Mouse (Mus musculus) thymus, postnatal 14 days (tissue): ENCODE results near the gene Atf7.
A peak's percentile ranks its signal among the peaks of the same experiment; 100 is the strongest.
"Not testable (repeated sequence)": the region's sequence is repeated elsewhere in the genome, so short reads cannot be mapped to it uniquely, and the experiment has no call there.

ENCODE experiments used
- DNase-seq: peaks from one replicate; pipeline ENCODE4 v3.0.0; 2021

The Atf7 gene

DNA sequence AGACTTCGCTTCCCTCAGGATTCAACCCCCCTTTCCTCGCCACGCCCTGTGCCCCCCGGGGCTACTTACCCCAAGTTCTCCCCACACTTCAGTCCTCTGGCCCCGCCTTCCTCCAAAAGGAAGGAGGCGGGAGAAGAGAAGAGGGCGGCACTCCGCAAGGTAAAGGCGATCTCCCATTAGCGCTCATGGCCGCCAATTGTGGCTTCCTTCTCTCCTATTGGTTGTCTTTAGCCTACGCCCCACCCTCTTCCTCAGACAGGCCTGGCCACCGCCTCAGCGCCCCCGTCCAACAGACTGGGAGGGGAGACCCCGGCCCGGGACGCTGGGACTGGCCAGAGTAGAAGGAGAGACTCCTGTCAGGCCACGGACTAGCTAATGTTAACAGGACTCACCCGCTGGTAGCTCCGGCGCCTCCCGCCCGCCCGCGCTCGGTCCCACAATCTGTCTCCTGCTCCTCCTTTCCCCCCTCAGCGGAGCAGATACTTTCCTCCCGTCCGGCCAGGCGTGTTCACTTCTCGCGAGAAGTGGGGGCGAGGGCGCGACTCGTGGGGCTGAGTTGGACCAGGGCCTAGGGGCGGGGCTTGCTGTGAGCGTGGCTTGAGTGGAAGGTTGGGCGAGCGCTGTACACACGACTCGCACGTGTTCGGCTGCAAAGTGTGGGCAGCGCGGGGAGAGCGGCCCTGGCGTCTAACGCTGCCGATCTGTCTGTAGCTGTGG, at the start of gene Atf7, which contains the start of gene Gm28047:
Gene Atf7 (minus strand): TSS at position 495 of the 717 bp plus-strand sequence.
Gene Gm28047 (minus strand): TSS at position 98 of the 717 bp plus-strand sequence.
- DNase-seq, result peak; percentile 100

DNA sequence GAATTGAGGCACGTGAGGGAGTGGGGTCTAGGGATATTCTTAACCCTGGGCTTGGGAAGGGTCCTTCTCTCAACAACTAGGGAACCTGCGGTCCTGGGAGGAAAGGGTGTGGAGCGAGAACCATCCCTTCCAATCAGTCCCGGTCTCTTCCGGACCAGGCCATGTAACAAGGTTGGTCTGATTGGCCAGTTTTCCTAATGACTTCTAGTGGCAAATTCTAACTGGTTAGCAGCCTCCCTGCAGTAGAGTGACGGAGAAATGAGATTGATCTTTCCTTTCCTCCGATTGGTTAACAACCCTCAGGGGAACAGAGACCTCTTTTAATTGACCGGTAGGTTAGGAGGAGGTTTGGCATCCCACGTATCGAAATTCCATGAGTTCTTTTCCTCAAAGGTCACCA, 48.3 kb upstream of the Atf7 start:
- no peak for DNase-seq

DNA sequence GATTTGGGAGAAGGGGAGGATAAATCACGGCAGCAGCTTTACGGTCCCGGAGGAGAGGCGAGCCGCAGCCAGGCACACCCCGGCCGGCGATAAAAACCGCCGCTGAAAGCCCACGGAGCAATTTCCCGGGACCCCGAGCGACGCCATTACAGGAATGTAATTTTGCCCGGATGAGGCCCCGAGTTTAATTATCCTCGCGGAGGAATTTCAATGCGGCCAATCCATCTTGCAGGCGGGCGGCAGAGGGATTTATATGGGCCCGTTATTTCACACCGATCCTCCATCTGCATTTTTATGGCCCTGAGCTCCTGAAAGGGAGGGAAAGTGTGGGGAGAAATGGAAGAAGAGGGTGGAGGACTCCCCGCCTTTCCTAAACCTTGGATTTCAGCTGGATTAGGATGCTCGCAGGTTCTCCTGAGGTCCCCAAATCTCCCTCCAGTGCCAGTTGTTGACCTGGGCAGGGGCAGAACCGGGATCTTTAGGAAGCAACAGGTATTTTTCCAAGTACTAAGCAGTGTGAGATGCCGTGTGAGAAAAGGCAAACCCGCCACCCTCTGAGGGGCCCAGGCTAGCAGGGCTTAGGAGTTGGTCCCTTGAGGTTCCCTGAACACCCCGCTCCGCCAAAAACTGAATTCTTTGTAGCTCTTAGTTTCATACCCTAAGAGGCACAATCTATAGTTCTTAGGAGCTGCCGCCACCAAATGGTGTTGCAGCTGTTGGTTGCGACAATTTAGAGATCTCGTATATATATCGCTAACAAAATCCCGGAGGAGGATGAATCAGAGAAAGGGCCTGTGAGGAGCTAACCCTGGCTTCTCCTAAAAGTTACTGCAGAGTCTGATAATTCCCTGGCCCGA, 47.2 kb upstream of the Atf7 start, which contains the start of gene Atp5g2:
Gene Atp5g2 (minus strand): TSS at position 138 of the 857 bp plus-strand sequence.
- DNase-seq, result peak; percentile 21

DNA sequence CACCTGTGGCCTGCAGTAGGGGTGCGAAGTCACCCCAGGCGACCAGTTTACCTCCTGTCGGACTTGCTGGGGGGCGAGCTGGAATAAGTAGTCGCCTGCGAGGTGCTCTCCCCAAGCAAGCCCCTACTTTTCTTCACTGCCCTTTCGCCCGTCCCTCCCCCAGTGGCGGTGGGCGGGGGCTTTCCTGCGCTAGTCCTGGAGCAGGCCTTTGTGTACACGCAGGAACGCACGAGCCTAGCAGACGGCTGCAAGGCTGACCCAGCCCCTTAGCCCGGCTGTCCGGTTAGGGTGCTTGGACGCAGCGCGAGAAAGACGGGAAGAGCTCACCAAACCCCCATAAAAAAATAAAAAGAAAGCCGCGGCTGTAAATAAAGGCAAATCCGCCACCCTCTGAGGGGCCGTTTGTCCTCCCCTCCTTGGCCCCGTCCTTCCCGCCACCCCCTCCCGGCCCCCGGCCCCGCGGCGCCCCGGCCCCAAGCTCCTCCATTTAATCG, 46.5 kb upstream of the Atf7 start:
- peak; percentile 70 for DNase-seq

DNA sequence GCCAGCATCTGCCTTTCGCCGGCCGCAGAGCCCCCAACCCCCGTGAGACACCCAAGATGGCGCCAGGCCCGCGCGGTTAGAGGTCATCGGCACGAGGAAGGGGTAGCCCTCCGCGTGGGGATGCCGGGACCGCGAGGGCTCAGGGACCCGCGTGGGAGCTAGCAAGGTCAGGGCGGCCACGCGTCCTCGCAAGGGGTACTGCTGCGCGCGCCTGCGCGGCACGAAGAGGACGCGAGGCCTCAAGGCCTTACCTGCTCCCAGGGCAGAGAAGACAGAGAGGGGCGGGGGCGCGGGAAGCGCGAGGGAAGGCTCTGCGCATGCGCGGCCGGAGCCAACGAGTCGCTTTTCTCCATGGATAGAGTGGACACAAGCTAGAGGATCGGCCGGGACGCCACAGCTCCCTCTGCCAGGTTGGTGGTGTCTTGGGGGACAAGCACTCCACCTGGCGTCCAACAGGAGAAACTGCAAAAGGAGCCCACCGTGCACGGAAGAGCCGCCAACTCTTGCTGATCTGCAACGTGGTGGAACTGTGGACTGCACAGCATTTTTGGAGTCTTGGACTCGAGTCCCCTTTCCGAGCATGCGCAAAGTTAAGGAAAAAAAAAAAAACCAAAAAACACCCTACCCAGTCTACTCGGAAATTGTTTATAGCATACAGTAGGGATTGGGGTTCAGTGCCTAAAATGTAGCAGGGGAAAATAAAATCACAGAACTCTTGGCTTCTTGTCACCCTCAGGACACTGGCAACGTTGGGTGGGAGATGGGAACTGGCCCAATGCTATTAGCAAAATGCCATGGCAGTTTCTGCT, 45.7 kb upstream of the Atf7 start:
- DNase-seq, result peak; percentile 98

DNA sequence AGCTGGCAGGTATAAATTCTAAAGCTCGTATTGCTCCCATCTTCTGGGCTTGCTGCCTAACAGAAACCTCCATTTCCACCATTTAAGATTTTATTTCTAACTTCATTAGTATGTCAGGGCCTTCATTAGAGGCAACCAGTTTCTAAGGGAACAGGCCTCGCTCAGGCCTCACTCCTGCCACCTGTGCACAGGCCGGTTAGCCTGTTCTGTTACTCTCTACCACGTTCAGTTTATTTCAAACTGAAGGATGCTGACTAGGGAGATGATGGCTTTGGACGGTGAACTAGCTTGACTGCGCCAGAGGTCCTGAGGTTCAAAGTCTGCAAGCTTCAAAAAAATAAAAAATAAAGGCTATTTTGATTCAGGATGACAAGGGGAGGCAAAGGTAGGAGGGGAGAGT, 45.0 kb upstream of the Atf7 start:
- no peak for DNase-seq

DNA sequence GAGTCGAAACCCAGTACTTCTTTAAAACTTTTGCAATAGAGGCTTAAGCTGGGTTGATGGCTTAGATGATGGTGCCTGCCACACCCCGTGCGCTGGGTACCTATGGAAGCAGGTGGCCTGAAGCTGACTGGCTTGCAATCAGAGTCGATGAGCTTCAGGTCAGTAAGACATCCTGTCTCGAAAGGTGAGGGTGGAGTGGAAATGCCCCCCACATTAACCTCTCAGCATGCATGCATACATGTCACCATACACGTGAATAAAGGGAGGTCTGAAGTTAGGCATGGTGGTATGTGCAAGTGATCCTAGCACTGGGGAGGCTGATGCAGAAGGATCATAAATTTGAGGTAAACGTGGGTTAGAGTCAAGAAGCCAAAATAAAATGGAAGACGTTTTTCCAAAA, 44.3 kb upstream of the Atf7 start:
- DNase-seq, result peak; percentile 4

DNA sequence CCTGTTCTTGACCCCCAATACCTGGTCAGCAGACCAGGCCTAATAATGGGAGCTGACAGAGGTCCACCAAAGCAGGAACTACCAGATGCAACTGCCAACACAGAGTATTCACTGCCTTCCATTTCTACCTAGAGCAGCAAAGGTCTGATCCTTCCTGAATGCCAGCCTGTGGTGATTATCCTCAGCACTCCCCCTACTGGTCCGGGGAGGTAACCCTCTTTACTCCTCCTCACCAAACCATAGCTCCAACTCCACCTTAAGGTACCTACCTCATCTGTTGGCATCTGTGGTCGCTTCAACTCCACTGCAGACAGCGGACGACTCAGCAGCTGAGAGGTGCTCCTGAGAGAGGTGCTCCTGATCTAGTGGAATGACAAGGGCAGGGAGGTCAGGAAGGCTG, 40.2 kb upstream of the Atf7 start:
- DNase-seq, result peak; percentile 72

DNA sequence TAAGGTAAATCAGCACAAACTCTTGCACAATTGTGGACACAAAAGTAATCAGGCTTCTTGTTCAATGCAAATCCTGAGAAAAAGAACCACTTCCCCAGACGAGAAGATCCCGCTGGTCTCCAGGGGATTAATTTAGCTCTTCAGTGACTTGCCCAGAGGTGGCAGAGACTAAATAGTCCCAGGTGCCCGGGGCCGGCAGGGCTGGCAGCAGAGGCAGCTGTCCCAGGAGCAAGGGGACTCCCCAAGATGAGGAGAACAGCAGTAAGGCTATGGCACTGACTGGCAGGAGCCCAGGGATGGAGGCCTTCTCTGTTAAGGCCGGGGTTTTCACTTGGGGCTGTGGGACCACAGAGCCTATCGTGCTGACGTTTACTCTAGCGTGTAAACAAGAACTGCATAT, 38.6 kb upstream of the Atf7 start:
- DNase-seq, result no peak

DNA sequence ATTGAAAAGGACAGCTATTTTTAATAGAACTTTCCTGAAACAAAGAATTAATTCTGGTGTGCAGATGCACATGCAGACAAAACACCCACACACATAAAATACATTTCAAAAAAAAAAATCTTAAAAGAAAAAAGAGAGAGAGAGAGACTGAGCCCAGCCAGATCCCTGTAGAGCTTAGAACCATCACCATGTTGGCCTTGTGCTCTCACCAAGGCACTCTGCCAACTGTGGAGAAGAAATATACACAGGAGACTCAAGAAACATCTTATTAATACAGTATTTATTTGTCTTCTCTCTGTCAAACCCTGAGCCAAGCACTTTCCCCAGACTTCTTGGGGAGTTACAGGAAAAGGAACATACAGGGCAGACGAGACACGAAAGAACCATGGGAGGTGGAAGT, 37.3 kb upstream of the Atf7 start:
- not testable (repeated sequence) for DNase-seq

DNA sequence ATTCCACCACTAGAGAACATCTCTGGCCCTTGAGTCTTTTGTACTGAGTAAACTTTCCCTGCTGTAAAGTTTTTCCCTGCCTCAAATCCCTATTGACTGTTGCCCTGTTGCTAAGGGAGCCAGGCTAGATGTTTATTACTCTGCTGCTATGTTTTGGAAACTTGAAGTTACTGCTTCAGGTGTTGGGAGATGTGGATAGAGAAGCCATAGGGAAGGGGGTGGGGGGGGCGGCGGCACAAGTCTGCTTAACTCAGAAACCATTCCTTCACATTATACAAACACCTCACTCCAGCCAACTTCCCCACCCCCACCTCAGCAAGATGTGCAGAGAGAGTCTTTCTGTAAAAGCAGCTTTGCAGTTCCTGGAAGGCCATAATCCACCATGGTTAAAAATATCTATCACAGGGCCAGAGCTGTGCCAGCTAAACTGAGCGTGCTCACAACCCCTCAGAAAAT, 32.7 kb upstream of the Atf7 start:
- DNase-seq, result no peak

DNA sequence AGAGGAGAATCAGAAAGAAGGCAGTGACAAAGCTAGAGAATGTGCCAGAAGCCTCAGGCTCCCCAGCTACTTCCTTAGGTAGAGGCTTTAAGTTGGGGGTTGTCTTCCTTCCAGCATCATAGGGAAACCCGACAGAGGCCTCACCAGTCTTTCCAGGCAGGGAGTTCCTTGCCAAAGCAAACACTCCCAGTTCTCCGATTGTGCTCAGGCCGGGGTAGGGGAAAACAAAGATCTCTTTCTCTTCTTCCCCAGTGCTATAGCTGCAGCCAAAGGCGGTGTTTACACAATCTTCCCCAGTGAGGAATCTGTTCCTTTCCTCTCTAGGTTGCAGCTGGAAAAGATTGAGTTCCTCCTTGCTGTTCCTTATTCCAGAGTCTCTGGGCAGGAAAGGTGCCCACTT, 31.4 kb upstream of the Atf7 start:
- DNase-seq, result no peak

DNA sequence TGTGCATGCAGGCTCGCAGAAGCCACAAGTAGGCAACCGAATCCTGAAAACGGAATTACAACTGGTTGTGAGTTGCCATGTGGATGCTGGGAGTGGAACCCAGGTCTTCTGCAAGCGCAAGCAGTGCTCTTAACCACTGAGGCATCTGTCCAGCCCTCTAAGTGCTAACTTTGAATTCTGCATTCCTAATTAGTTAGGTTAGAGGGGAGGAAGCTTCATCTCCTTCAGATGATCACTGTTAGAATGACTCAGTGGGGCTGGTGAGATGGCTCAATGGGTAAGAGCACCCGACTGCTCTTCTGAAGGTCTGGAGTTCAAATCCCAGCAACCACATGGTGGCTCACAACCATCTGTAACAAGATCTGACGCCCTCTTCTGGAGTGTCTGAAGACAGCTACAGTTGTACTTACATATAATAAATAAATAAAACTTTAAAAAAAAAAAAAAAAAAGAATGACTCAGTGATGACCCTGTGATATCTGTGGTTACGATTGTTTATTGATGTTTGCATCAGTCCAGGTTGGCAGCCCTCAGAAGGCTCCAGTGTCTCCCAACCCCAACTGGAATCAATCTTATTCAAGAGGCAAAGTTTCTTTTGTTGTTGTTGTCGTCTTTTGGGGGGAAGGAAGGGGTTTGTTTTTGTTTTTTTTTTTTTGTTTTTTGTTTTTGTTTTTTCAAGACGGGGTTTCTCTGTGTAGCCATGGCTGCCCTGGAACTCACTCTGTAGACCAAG, 26.8 kb upstream of the Atf7 start:
- not testable (repeated sequence) for DNase-seq

DNA sequence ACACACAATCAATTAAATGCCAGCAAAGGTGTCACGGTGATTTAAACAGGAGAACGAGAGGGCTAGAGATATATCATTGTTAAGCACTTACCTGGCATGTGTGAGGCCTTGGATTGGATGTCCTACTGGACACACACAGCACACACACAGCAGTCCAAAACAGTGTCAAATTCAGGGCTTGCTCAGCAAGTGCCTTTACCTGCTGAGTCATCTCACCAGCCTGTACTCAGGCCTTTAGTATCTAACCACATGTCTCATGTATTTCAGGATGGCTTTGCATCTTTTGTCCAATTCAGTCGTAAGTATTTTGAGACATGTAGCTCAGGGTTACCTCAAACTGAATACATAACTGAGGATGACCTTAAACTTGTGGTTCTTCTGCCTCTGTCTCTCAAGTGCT, 25.8 kb upstream of the Atf7 start:
- no peak for DNase-seq

DNA sequence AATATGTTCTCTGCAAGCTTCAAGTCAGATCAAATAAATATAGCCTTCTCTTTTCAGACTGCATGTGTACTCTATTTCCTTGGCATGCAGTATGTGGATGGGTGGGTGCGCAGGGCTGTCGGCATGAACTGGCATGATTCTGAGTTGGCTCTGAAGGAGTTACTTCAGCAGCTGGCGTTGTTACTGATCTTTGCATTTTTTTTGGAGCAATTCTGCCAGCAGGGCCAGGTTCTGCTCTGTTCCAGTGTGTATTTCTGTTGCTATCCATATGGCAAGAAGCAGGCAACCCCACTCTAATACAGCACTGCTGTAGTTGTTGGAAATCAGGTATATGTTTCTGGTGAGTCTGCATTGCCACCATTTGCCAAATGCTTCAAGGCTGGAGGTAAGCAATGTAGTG, 10.6 kb upstream of the Atf7 start:
- no peak for DNase-seq

DNA sequence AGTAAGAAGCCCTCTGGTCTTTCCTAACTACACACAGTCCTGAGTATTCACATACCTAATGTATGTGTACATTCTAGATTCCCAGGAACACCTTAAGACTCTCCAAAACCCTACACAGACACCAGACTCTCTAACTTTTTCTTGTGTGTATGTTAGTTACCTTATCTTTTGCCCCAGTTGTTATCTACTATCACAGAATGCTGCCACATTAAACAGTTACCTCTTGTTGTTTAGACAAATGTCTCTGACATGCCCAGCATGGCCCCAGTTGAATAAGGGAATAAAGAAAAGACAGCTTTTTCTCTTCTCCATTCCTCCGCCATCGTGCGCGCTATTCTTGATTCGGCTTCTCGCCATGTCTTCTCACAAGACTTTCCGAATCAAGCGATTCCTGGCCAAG, 9.4 kb upstream of the Atf7 start:
- no peak for DNase-seq

DNA sequence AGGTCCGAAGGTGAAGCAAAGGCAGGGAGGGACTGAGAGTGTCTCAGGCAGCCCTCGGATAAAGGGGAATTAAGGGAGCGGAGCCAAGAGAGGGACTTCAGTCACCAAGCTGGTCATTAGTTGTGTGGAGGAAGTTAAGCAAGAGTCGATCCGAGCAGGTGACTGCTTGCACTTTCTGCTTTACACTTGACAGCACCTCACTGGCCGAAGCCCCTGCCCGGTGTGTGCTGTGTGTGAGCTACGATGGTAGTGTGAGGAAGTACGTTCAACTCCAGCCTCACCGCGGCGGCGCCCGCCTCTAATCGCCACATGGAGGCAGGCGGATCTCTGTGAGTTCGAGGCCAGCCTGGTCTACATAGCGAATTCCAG, 407 bp upstream of the Atf7 start:
- DNase-seq, result peak; percentile 64

DNA sequence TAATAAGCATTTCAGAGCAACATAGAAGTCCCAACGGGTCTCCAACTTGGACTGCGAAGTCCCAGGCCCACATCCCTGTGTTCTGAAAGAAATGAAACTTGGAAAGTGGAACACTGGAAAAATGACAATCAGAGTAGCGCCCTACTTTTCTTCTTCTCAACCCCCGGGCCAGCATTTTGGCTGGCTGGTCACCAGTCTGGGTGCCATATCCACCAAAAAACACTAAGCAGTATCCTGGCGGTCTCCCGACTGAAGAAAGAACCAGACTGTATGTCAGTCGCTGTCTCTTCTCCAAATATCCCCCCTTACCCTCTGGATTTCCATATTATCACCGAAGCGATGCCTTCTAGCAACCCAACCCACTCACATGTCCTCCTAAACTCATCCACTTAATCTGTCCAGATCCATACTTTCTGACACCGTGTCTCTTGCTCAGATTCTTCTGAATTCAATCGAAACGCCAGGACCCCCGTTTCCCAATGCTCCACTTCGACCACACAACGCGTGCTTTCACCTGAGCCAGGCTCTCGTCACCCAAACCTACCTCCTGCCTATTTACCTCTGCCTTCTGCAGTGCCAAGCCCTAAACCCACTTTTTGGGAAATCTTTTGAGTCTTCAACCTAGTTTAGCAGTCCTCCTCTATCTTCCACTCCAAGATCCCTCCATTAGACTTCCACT, 834 bp downstream of the Atf7 start:
- peak; percentile 5 for DNase-seq

DNA sequence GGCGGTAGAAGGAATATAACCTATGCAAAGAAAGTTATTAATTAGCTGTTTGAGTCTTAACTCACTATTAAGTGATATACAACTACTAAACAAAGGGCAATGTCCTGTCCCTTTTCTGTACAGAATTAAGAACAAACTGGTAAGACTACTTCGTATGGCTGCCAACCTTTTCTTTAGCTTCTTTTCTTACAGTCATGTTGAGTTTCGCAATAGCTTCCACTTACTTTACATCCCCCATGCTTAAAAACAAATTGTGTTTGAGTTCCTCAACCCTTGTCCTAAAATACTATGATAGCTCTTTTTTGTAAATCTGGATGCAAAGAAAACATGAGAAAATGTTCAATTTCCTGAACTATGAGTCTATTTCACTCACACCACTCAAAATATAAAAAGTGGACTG, 2.1 kb downstream of the Atf7 start:
- DNase-seq, result no peak

DNA sequence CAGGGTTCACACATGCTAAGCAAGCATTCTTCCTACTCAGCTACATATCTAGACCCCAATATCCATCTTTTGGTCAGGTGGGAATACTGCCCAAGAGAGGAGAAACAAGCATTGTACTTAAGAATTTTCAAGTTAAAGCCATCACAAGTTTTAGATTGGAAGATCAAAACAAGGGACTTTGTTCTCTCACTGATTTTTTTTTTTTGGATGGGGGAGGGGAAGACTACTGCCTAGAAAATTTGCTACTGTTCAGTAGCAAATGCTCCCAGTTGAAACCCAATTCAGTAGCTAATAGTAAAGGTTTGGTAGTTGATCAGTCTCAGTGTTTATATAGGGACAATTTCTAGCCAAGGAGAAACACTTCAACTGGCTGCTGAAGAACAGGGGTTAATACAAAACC, 2.7 kb downstream of the Atf7 start:
- no peak for DNase-seq

DNA sequence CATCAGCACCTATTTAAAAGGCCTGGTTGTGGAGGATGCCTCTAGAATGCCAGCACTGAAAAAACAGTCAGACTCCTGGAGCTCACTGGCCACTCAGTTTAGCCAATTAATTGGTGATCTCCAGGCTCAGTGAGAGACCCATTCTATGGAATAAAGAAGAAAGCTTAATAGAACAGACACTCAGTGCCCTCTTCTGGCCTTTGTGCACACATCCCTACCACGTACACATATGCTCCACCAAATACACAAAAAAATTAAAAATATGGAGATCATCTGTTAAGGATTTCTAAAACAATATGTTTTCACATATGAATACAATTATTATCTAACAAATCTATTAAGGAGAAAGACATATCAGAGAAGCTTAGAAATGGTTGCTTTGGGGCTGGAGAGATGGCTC, 4.5 kb downstream of the Atf7 start:
- DNase-seq, result no peak

DNA sequence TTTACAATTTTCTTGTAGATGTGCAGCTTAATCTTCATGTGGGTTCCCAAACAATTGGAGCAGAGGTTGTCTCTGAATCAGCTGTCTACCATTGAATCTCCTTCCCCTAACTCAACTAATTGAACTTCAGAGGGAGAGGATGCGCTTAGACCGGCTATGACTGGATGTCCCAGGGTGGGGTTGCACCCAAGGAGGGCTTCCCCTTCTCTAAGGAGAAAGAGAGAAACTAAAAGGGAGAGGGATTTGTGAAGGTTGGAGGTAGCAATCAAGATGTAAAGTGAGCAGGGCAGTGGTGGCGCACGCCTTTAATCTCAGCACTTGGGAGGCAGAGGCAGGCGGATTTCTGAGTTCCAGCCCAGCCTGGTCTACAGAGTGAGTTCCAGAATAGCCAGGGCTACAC, 5.8 kb downstream of the Atf7 start:
- DNase-seq, result no peak
